Mouse (Mus musculus) ES-Bruce4 (cell line): ENCODE measurements around the gene Uqcc1. TPM values are rescaled to one million over a fixed set of nuclear protein-coding genes. Genes with fewer than 3 reads are reported as not detected.

Experiments
- H3K27ac ChIP-seq: 2 replicates; pipeline ENCODE4 v1.5.1; 2012; ENCODE audit warnings: low read length, inconsistent platforms; ENCODE audit not compliant: insufficient read depth
- H3K27me3 ChIP-seq: 2 replicates; pipeline ENCODE4 v1.6.1; 2012; ENCODE audit warnings: mild to moderate bottlenecking, low read length, inconsistent platforms; ENCODE audit not compliant: control insufficient read depth, poor library complexity, insufficient read depth, severe bottlenecking
- H3K36me3 ChIP-seq: 2 replicates; pipeline ENCODE4 v1.6.1; 2012; ENCODE audit warnings: inconsistent platforms, mild to moderate bottlenecking, low read length, moderate library complexity; ENCODE audit not compliant: control insufficient read depth, poor library complexity, insufficient read depth, severe bottlenecking
- H3K4me1 ChIP-seq: one replicate; pipeline ENCODE4 v1.8.1; 2011; ENCODE audit warnings: low read length; ENCODE audit not compliant: control insufficient read depth, insufficient read depth
- H3K4me3 ChIP-seq: 2 replicates; pipeline ENCODE4 v1.5.1; 2011; ENCODE audit warnings: low read depth, mild to moderate bottlenecking, low read length
- H3K9ac ChIP-seq: 2 replicates; pipeline ENCODE4 v1.6.1; 2012; ENCODE audit warnings: low read depth, mild to moderate bottlenecking, inconsistent platforms; ENCODE audit not compliant: poor library complexity, severe bottlenecking
- H3K9me3 ChIP-seq: replicated peaks from 2 replicates; pipeline ENCODE4 v1.6.1; 2012; ENCODE audit warnings: mild to moderate bottlenecking, low read length, inconsistent platforms; ENCODE audit not compliant: control insufficient read depth, poor library complexity, insufficient read depth, severe bottlenecking
- CTCF ChIP-seq: IDR thresholded peaks from one replicate; pipeline ENCODE4 v1.8.1; 2011; ENCODE audit warnings: low read depth, low read length
- EP300 ChIP-seq: IDR thresholded peaks from 2 replicates; pipeline ENCODE4 v1.6.1; 2011; ENCODE audit warnings: low read depth, low read length; ENCODE audit not compliant: insufficient read depth
- POLR2A ChIP-seq: IDR thresholded peaks from one replicate; pipeline ENCODE4 v1.8.1; 2011; ENCODE audit warnings: low read length; ENCODE audit not compliant: insufficient read depth
- polyA plus RNA-seq: library from polyadenylated mRNA; stranded (reverse); fragments of >200 nt; gene quantifications from 2 replicates; pipeline ENCODE4 v1.2.4, GENCODE M21; 2011; ENCODE audit warnings: low read depth; ENCODE audit not compliant: missing spikeins, insufficient read depth, insufficient read length

Gene Uqcc1
- polyA plus RNA-seq, 1 experiment = 65.2 TPM

- no peaks in the 10 kb centered on the region for H3K9me3 ChIP-seq
- H3K27me3 ChIP-seq = no peaks in the 10 kb centered on the region
- H3K4me3 ChIP-seq = no peak overlapping the region
- H3K36me3 ChIP-seq = peaks cover 15% of the 10 kb centered on the region
- no peak for TF ChIP-seq EP300
- TF ChIP-seq CTCF = no peak
- TF ChIP-seq POLR2A = no peak
- no peak overlapping the region for H3K27ac ChIP-seq
- H3K9ac ChIP-seq = no peak overlapping the region
- peaks cover 6% of the 10 kb centered on the region for H3K4me1 ChIP-seq
Measured at GRCm38 (mm10) chr2:155817301-155818245, 112.5 kb downstream of the Uqcc1 start.

GRCm38 (mm10) chr2:155816179-155816578 is 113.9 kb downstream of the Uqcc1 start:
- Histone ChIP-seq H3K27me3 (no peaks in the 10 kb centered on the region), H3K4me1 (peaks cover 6% of the 10 kb centered on the region), H3K4me3 (no peak overlapping the region), H3K36me3 (peaks cover 4% of the 10 kb centered on the region), H3K9me3 (no peaks in the 10 kb centered on the region), H3K9ac (no peak overlapping the region), H3K27ac (no peak overlapping the region)
- no peak for TF ChIP-seq CTCF
- no peak for TF ChIP-seq EP300
- no peak for TF ChIP-seq POLR2A

DNA sequence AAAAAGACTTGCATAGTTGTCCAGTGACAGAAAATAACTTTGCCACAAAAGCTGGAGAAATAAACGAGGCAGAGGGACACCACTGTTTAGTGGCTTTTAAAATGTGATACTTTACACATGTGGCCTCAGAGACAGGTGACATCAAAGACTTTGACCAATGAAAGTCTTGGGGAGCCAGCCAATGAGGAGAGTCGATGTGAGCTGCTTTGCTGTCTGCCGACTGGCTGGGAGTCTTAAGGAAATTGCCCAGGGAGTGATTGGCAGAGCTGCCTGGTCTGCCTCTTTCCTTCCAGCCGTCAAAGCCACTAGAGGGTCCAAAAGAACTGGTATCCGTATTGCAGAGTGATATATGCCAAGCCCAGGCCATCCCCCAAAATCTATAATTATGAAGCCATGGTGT is 115.3 kb downstream of the Uqcc1 start:
- no peaks in the 10 kb centered on the region for H3K9me3 ChIP-seq
- H3K27ac ChIP-seq = no peak overlapping the region
- no peaks in the 10 kb centered on the region for H3K27me3 ChIP-seq
- peaks cover 5% of the 10 kb centered on the region for H3K4me1 ChIP-seq
- H3K4me3 ChIP-seq = no peak overlapping the region
- no peaks in the 10 kb centered on the region for H3K36me3 ChIP-seq
- no peak overlapping the region for H3K9ac ChIP-seq
- TF ChIP-seq EP300 = no peak
- TF ChIP-seq POLR2A = no peak
- TF ChIP-seq CTCF = no peak

GRCm38 (mm10) chr2:155812637-155813036 is 117.5 kb downstream of the Uqcc1 start:
- H3K9ac ChIP-seq = peak overlapping the region; percentile 34; the same call in 1 of the 2 replicates
- H3K4me1 ChIP-seq = no peaks in the 10 kb centered on the region
- TF ChIP-seq POLR2A (no peak), EP300 (no peak), CTCF (no peak)
- H3K36me3 ChIP-seq = no peaks in the 10 kb centered on the region
- H3K9me3 ChIP-seq = no peaks in the 10 kb centered on the region
- H3K4me3 ChIP-seq = peak overlapping the region; percentile 12; the same call in 1 of the 2 replicates
- H3K27ac ChIP-seq = 0 out of 2 replicates have a peak overlapping the region, but pooled peaks have one; percentile 18
- H3K27me3 ChIP-seq = no peaks in the 10 kb centered on the region

- H3K36me3 ChIP-seq = no peaks in the 10 kb centered on the region
- H3K27ac ChIP-seq = 0 out of 2 replicates have a peak overlapping the region, but pooled peaks have one; percentile 18
- peak overlapping the region; percentile 34; the same call in 1 of the 2 replicates for H3K9ac ChIP-seq
- TF ChIP-seq EP300 (0 out of 2 replicates have a peak, but pooled peaks have one; percentile 19), CTCF (peak; percentile 97), POLR2A (no peak)
- peak overlapping the region; percentile 12; the same call in 1 of the 2 replicates for H3K4me3 ChIP-seq
- H3K4me1 ChIP-seq = no peaks in the 10 kb centered on the region
- H3K9me3 ChIP-seq = no peaks in the 10 kb centered on the region
- no peaks in the 10 kb centered on the region for H3K27me3 ChIP-seq
Measured at GRCm38 (mm10) chr2:155811821-155812396, 118.2 kb downstream of the Uqcc1 start.
